Mouse (Mus musculus) erythroblast, embryonic 14.5 days (primary cell): Measurements from ENCODE around the gene Hspa1b. TPM values are rescaled to one million over a fixed set of nuclear protein-coding genes. Genes with fewer than 3 reads are reported as not detected.
"Not testable (repeated sequence)": the region's sequence is repeated elsewhere in the genome, so short reads cannot be mapped to it uniquely, and the experiment has no call there.

ENCODE experiments used
- H3K27me3 ChIP-seq: 2 replicates; pipeline ENCODE4 v1.6.1; 2012; ENCODE audit warnings: inconsistent platforms; ENCODE audit not compliant: control insufficient read depth
- H3K36me3 ChIP-seq: 2 replicates; pipeline ENCODE4 v1.6.1; 2012; ENCODE audit warnings: mild to moderate bottlenecking, inconsistent platforms; ENCODE audit not compliant: control insufficient read depth
- H3K4me1 ChIP-seq: 2 replicates; pipeline ENCODE4 v1.6.1; 2012; ENCODE audit warnings: inconsistent platforms; ENCODE audit not compliant: control insufficient read depth
- H3K4me3 ChIP-seq: replicated peaks from 2 replicates; pipeline ENCODE3; 2012; ENCODE audit warnings: moderate library complexity, mild to moderate bottlenecking, inconsistent platforms
- H3K9me3 ChIP-seq: 2 replicates; pipeline ENCODE4 v1.6.1; 2012; ENCODE audit warnings: low read length, inconsistent platforms, mixed read lengths; ENCODE audit not compliant: control insufficient read depth
- GATA1 ChIP-seq: IDR thresholded peaks from 2 replicates; pipeline ENCODE4 v1.6.1; 2012; ENCODE audit warnings: low read length, inconsistent platforms, mixed read lengths
- TAL1 ChIP-seq: IDR thresholded peaks from 3 replicates; pipeline ENCODE4 v1.6.1; 2012; ENCODE audit warnings: low read length, inconsistent platforms, mixed read lengths
- polyA plus RNA-seq: library from polyadenylated mRNA; stranded (reverse); fragments of >175 nt; gene quantifications from 2 replicates; pipeline ENCODE4 v1.2.3, GENCODE M21; 2012

Hspa1b gene
- polyA plus RNA-seq, 1 experiment, result 454 TPM

DNA sequence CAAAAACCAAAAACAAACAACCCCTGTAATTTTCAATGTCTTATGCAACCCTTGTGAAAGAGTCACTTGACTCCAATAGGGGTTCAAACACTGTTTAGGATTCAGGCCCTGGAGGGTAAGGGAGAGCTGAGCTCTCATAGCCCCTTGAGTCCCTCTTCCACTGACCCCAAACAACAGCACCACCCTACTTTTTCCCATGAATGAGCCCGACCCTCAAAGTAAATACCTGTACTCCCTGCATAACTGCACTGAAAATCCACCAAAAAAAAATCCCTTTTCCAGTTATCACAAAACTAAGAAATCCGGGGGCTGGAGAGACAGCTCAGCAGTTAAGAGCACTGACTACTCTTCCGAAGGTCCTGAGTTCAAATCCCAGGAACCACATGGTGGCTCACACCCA lies 3.2 kb downstream of the Hspa1b start:
- Histone ChIP-seq H3K4me3 (no peak overlapping the region), H3K27me3 (peaks cover 46% of the 10 kb centered on the region)
- TF ChIP-seq TAL1, result no peak
- TF ChIP-seq GATA1, result no peak

DNA sequence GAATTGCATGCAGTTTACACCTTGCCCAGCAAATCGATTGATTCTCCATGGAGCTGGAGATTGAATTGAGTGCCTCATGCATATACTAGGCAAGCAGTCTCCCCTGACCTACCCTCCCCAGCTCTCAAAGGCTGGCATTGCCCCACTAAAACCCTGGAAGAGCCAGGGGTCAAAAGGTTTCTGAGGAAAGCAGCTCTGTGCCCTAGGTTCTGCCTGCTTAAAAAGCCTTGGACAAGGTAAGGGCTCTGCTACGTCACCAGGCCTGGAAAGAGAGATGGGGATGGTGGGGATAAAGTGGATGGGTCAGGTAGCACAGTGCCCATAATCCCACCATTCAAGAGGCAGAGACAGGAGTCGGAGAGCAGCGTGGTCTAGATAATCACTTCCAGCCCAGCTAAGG lies 4.2 kb downstream of the Hspa1b start:
- H3K36me3 ChIP-seq, result peaks cover 17% of the 10 kb centered on the region
- peaks cover 32% of the 10 kb centered on the region for H3K4me1 ChIP-seq
- H3K4me3 ChIP-seq, result no peak overlapping the region
- peaks cover 2% of the 10 kb centered on the region; the same call in 1 of the 2 replicates for H3K9me3 ChIP-seq
- no peak for TF ChIP-seq TAL1
- TF ChIP-seq GATA1, result no peak
- H3K27me3 ChIP-seq, result peaks cover 36% of the 10 kb centered on the region

More for the DNA sequence above, 3.2 kb downstream of the Hspa1b start:
- peaks cover 2% of the 10 kb centered on the region; the same call in 1 of the 2 replicates for H3K9me3 ChIP-seq
- peaks cover 7% of the 10 kb centered on the region for H3K36me3 ChIP-seq
- H3K4me1 ChIP-seq, result peaks cover 30% of the 10 kb centered on the region

DNA sequence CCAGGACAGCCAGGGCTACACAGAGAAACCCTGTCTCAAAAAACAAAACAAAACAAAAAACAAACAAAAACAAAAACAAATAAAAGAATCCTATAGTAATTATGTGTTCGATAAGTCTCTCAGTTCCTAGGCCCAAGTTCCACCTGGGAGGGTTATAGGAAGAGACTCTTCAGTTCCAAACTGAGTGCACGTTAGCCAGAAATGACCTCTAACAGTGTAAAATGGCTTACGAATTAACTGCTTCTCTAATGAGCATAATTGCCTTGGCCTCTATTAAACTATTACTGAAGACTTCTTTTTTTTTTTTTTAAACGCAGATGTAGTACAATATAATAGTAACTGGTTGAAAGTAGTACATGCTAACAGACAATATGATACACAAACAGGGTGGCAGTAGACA lies 5.1 kb downstream of the Hspa1b start:
- peaks cover 27% of the 10 kb centered on the region for H3K27me3 ChIP-seq
- H3K4me1 ChIP-seq, result peaks cover 26% of the 10 kb centered on the region
- H3K36me3 ChIP-seq, result peaks cover 21% of the 10 kb centered on the region
- H3K4me3 ChIP-seq, result no peak overlapping the region
- peaks cover 2% of the 10 kb centered on the region; the same call in 1 of the 2 replicates for H3K9me3 ChIP-seq
- TF ChIP-seq GATA1, result no peak
- TF ChIP-seq TAL1, result no peak

DNA sequence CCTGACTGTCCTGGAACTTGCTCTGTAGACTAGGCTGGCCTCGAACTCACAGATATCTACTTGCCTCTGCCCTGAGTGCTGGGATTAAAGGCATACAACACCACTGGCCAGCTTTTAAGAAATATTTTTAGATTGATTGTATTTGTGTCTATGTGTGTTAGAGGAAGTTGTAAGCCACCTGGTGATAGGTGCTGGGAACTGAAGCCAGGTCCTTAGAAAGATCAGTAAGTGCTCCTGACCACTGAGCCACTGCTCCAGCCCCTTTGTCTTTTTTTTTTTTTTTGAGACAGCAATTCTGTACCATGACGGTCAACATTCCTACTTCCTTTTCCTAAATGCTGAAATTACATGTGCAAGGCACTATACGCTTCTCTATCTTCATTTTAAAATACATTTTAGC lies 5.8 kb downstream of the Hspa1b start:
- Histone ChIP-seq H3K4me3 (no peak overlapping the region), H3K4me1 (peaks cover 26% of the 10 kb centered on the region), H3K27me3 (peaks cover 26% of the 10 kb centered on the region), H3K9me3 (peaks cover 2% of the 10 kb centered on the region; the same call in 1 of the 2 replicates), H3K36me3 (peaks cover 23% of the 10 kb centered on the region)
- TF ChIP-seq TAL1, result no peak
- TF ChIP-seq GATA1, result no peak

DNA sequence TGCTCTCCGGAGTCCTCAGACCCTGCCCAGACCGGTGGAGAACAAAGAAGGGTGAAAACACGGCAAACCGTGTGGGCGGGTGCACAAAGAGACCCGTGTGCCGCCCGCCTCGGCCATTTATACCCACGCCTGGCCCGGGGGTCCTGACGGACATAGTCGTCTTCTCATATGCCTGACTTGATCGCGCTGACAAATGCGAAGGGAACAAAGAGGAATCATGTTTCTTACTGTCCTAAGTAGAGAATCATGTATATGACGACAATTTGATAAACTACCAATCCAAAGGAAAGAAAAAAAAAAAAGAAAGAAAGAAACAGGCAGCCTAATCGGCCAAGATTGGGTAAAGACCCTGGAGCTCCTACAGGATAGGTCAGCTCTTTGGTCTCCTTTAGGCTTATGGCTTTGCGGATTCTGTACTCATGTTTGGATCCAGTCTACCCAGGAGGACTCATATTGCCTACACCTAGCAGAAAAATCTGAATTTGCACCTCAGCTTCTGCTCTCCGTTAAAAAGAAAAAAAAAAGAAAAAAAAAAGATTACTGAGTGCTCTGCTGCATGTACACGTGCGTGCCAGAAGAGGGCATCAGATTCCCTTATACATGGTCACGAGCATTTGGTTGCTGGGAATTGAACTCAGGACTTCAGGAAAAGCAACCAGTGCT lies 6.5 kb downstream of the Hspa1b start:
- peak overlapping the region; percentile 75 for H3K4me3 ChIP-seq

DNA sequence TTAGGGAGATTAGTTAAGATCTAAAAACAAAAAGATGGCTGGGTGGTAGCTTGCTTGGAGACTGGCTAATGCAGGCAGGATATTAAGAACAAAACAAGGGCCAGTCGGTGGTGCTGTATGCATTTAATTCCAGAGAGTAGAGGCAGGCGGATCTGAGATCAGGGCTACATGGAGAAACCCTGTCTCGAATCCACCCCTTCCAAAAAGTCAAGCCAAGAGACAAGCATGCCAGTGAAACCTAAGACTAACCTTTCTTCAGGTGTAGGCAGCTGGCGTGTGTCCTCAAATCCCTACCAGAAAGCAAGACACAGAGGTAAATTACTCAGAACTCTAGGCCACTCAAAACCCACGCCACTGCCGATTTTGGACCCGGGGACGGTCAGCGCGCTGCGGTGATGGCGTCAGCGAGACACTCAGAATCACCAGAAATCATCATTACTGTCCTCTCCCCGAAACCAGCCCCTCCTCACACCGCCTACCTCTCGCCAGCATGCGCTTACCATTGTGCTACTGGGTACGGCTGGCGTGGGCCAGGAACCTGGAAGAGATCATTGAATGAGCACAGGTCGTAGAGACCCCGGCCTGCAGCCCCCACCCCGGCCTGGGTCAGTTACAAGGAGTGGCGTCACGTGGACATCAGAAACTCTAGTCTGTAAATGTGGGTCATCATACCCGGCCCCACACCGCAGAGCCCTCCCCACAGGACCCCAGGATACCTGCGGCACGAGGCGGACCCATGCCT lies 7.2 kb downstream of the Hspa1b start:
- Histone ChIP-seq H3K36me3 (peaks cover 23% of the 10 kb centered on the region), H3K9me3 (no peaks in the 10 kb centered on the region), H3K4me3 (peak overlapping the region; percentile 75), H3K4me1 (peaks cover 26% of the 10 kb centered on the region), H3K27me3 (peaks cover 14% of the 10 kb centered on the region)
- TF ChIP-seq TAL1, result no peak
- TF ChIP-seq GATA1, result no peak

More for the DNA sequence above, 6.5 kb downstream of the Hspa1b start:
- H3K4me1 ChIP-seq, result peaks cover 26% of the 10 kb centered on the region
- peaks cover 2% of the 10 kb centered on the region; the same call in 1 of the 2 replicates for H3K9me3 ChIP-seq
- H3K36me3 ChIP-seq, result peaks cover 23% of the 10 kb centered on the region
- no peak for TF ChIP-seq TAL1
- TF ChIP-seq GATA1, result no peak
- peaks cover 21% of the 10 kb centered on the region for H3K27me3 ChIP-seq

DNA sequence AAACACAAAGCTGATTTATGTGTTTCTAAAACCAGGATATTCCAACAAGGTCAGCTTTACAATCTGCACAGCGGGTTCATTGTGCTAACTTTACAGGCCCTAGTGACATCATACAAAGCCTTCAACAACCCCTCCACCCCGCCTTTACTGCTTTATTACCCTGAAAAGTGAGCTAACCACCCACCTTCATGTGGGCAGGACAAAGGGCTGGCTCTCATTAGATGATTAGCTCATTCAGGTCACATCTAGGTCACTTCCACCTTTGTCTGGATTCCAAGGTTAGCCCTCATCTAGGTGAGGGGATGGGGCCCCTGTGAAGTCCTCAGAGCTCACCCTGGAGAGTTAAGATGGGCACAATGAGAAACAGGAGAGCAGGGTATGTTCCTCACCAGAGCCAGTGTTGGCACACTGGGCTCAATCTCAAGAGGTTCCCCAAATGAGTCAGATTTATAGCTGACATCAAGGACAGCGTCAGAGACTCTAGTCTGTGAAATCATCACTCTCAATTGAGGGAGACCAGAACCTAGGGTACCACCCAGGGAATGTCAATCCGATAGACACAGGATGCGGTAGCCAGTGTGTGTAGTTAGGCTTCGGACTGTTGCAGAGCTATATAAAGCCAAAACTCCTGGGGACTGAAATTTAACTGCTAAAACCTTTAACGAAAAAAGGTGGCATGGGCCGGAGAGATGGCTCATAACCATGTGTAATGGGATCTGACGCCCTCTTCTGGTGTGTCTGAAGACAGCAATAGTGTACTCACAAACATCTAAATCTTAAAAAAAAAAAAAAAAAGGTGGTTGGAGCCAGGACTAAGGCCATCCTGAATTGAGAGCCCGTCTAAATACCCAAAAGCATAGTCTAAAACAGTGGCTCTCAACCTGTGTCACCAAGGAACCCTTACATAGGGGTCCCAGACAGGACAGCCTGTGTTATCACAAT lies 8.3 kb downstream of the Hspa1b start:
- TF ChIP-seq TAL1, result no peak
- TF ChIP-seq GATA1, result no peak
- Histone ChIP-seq H3K36me3 (peaks cover 23% of the 10 kb centered on the region), H3K27me3 (peaks cover 5% of the 10 kb centered on the region), H3K9me3 (no peaks in the 10 kb centered on the region), H3K4me1 (peaks cover 26% of the 10 kb centered on the region), H3K4me3 (peak overlapping the region; percentile 75)

DNA sequence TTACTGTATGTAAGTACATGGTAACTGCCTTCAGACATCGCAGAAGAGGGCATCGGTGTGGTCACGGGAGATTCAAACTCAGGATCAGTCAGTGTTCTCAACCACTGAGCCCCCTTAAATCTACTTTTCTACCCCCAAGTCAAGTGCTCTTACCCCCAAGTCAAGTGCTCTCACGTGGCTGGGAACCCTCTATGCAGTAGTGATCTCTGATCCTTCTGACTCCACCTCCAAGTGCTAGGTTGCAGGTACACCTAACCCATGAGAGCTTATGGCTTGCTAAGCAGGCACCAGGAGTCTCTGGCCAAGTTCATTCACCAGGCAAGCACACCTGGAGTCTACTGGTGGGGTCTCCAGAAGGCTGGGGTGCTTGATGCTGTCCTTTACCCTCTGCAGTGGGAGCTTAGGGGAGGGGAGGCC lies 9.5 kb downstream of the Hspa1b start:
- H3K9me3 ChIP-seq, result no peaks in the 10 kb centered on the region
- TF ChIP-seq TAL1 (no peak), GATA1 (no peak)
- no peak overlapping the region for H3K4me3 ChIP-seq
- peaks cover 23% of the 10 kb centered on the region for H3K36me3 ChIP-seq
- peaks cover 26% of the 10 kb centered on the region for H3K4me1 ChIP-seq
- H3K27me3 ChIP-seq, result no peaks in the 10 kb centered on the region

DNA sequence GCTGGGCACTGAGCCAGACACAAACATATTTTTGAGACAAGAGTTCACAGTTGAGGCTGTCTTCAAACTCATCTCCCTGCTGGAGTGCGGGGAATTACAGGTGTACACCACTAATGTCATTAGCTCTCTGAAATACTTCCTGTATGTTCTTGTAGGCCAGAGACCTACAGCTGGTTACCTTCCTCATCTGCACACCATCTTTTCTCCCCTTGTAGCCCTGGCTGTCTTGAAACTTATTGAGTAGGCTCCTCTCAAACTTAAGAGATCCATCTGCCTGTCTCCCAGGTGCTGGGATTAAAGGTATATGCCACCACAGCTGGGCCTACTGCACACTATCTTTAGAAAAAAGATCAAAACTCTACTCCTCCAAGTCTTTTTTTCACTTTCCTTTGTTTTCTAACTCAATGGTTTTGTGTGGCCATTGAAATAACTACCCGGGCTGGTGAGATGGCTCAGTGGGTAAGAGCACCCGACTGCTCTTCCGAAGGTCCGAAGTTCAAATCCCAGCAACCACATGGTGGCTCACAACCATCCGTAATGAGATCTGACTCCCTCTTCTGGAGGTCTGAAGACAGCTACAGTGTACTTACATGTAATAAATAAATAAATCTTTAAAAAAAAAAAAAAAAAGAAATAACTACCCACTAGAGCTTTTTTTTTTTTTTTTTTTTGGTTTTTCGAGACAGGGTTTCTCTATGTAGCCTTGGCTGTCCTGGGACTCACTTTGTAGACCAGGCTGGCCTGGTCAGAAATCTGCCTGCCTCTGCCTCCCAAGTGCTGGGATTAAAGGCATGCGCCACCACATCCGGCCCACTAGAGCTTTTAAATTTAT lies 10.1 kb downstream of the Hspa1b start:
- not testable (repeated sequence) for H3K9me3 ChIP-seq, H3K4me3 ChIP-seq, H3K27me3 ChIP-seq
- Histone ChIP-seq H3K36me3 (peaks cover 23% of the 10 kb centered on the region), H3K4me1 (peaks cover 26% of the 10 kb centered on the region)
